Mouse (Mus musculus) heart, embryonic 13.5 days (tissue): ENCODE results near the gene LTO1. TPM values are rescaled to one million over a fixed set of nuclear protein-coding genes. Genes with fewer than 3 reads are reported as not detected.
A peak's percentile ranks its signal among the peaks of the same experiment; 100 is the strongest.
"Not testable (repeated sequence)": the region's sequence is repeated elsewhere in the genome, so short reads cannot be mapped to it uniquely, and the experiment has no call there.

Experiments used
- ATAC-seq: fragments of 200-750 bp; cut with Nextera tagmentation; 2 replicates; pipeline ENCODE4 v1.8.0; 2017; ENCODE audit warnings: moderate TSS enrichment; ENCODE audit not compliant: insufficient number of reproducible peaks, low FRiP score, low TSS enrichment; ENCODE audit errors: extremely low read depth
- H3K27ac ChIP-seq: fragments of 300-500 bp; sonication (generic); replicated peaks from 2 replicates; pipeline ENCODE4 v1.5.1; 2015; ENCODE audit warnings: moderate library complexity, mild to moderate bottlenecking, inconsistent platforms
- H3K27me3 ChIP-seq: fragments of 300-500 bp; sonication (generic); replicated peaks from 2 replicates; pipeline ENCODE4 v1.6.1; 2015; ENCODE audit warnings: mild to moderate bottlenecking, inconsistent platforms
- H3K36me3 ChIP-seq: fragments of 300-500 bp; sonication (generic); 2 replicates; pipeline ENCODE4 v1.6.1; 2015; ENCODE audit warnings: mild to moderate bottlenecking, inconsistent platforms
- H3K4me1 ChIP-seq: fragments of 300-500 bp; sonication (generic); 2 replicates; pipeline ENCODE4 v1.6.1; 2015; ENCODE audit warnings: inconsistent platforms
- H3K4me2 ChIP-seq: fragments of 300-500 bp; sonication (generic); 2 replicates; pipeline ENCODE4 v1.6.1; 2015; ENCODE audit warnings: inconsistent platforms, mild to moderate bottlenecking, moderate library complexity
- H3K4me3 ChIP-seq: fragments of 300-500 bp; sonication (generic); 2 replicates; pipeline ENCODE4 v1.5.1; 2015; ENCODE audit warnings: moderate library complexity, mild to moderate bottlenecking, inconsistent platforms
- H3K9ac ChIP-seq: fragments of 300-500 bp; sonication (generic); 2 replicates; pipeline ENCODE4 v1.6.1; 2015; ENCODE audit warnings: inconsistent platforms, mild to moderate bottlenecking, moderate library complexity
- H3K9me3 ChIP-seq: fragments of 300-500 bp; sonication (generic); 2 replicates; pipeline ENCODE4 v1.6.1; 2016; ENCODE audit warnings: inconsistent platforms
- WGBS: fragments of 180-500 bp; shearing (Covaris S2); methylation state at CpG from one replicate; pipeline ENCODE4 v1.1.7; 2015; ENCODE audit warnings: mixed read lengths; 5-methylcytosine and 5-hydroxymethylcytosine counted together
- polyA plus RNA-seq: library from polyadenylated mRNA; unstranded; fragments of >200 nt; fragmentation: Nextera tagmentation; extraction: Ambion mirVana; gene quantifications from 2 replicates; pipeline ENCODE4 v1.2.1, GENCODE M21; 2015

LTO1 gene
- polyA plus RNA-seq, 1 experiment from 2014 or later: 19.7 TPM

DNA sequence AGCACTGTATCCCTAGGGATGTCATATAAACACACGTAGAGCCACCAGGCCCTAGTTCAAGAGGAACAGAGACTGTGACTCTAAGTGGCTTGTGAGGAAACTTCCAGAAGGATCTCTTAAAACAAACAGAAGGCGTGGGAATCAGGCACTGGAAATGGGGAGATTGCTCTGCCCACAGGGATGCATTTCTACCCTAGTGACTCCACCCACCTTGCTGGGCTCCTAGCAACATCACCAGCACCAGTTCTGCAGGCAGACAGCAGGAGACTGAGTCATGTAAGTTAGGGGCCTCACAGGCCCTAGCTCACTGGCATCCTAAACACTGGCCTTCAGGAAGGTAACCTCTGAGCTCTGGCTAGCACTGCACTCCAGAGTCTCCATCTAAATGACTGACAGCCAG lies 23.0 kb upstream of the LTO1 start:
- ATAC-seq: no peak
- H3K9ac ChIP-seq: no peak overlapping the region
- H3K4me2 ChIP-seq: no peak overlapping the region
- H3K4me1 ChIP-seq: peaks cover 23% of the 10 kb centered on the region
- no peak overlapping the region for H3K4me3 ChIP-seq
- H3K27me3 ChIP-seq: peaks cover 91% of the 10 kb centered on the region
- no peaks in the 10 kb centered on the region for H3K36me3 ChIP-seq
- WGBS: 74% methylated on average over 2 of the region's 2 CpGs
- no peaks in the 10 kb centered on the region for H3K9me3 ChIP-seq
- no peak overlapping the region for H3K27ac ChIP-seq

DNA sequence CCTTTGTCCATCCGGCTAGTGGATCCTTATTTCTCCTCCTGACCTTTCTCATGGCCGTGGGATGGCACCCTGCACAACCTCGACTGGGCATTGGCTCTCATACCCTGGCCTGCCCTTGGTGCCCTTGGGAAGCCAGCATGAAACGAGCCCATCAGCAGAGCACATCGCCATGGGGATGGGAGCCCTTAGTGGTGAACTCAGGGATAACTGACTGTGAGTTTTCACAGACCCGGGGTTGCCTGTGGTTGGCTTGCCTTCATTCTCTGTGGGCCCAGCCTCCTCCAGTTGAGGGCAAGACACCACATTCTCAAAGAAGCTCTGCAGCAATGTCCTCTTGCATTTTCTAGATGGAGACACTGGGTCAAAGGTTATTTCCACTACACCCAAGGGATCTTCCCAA lies 22.6 kb upstream of the LTO1 start:
- Histone ChIP-seq H3K9me3 (no peaks in the 10 kb centered on the region), H3K36me3 (no peaks in the 10 kb centered on the region), H3K27me3 (peaks cover 91% of the 10 kb centered on the region), H3K9ac (no peak overlapping the region), H3K4me3 (no peak overlapping the region), H3K27ac (no peak overlapping the region), H3K4me2 (no peak overlapping the region), H3K4me1 (peaks cover 28% of the 10 kb centered on the region)
- no peak for ATAC-seq
- 51% methylated on average over 6 of the region's 6 CpGs for WGBS

DNA sequence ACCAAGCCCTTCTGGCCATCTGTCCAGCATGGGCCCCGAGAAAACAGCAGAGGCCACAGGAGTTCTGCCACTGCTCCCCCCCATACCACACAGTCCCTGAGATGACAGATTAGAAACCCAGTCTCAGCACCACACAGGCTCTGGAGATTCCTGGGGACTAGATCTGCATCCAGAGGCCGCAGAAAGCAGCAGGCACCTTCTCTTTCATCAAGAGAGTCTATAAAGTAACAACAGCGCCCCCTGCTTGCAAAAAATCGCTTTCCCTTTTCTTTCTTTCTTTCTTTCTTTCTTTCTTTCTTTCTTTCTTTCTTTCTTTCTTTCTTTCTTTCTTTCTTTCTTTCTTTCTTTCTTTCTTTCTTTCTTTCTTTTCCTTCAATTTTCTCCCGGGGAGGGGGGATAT lies 20.7 kb upstream of the LTO1 start:
- H3K9ac ChIP-seq: no peak overlapping the region
- no peak overlapping the region for H3K27ac ChIP-seq
- H3K4me3 ChIP-seq: no peak overlapping the region
- peaks cover 28% of the 10 kb centered on the region for H3K4me1 ChIP-seq
- H3K27me3 ChIP-seq: peaks cover 92% of the 10 kb centered on the region
- WGBS: 7% methylated on average over 5 of the region's 5 CpGs
- no peaks in the 10 kb centered on the region for H3K36me3 ChIP-seq
- no peak for ATAC-seq
- H3K9me3 ChIP-seq: no peaks in the 10 kb centered on the region
- peak overlapping the region; percentile 94 for H3K4me2 ChIP-seq

DNA sequence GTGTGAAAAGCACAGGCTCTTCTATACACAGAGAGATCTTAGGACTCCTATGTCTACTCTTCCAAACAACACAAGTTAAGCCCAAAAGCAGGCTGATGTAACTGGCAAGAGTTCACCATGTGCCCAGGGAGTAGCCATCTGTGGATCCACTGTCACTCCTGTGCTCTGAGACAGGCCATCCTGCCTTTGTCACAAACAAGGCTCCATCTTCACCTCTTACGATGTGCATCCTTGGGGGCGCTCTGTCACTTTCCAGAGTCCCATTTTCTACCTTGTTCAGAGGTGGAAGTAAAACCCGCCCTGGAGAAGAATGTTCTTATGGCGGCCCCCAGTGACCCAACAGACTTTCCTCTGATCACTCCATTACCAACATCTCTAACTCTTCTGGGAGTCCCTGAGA lies 20.2 kb upstream of the LTO1 start:
- peaks cover 28% of the 10 kb centered on the region for H3K4me1 ChIP-seq
- 4% methylated on average over 4 of the region's 4 CpGs for WGBS
- no peak overlapping the region for H3K27ac ChIP-seq
- no peaks in the 10 kb centered on the region for H3K9me3 ChIP-seq
- peak overlapping the region; percentile 58; the same call in 1 of the 2 replicates for H3K4me3 ChIP-seq
- H3K4me2 ChIP-seq: peak overlapping the region; percentile 94
- no peaks in the 10 kb centered on the region for H3K36me3 ChIP-seq
- no peak for ATAC-seq
- no peak overlapping the region for H3K9ac ChIP-seq
- peaks cover 92% of the 10 kb centered on the region for H3K27me3 ChIP-seq

DNA sequence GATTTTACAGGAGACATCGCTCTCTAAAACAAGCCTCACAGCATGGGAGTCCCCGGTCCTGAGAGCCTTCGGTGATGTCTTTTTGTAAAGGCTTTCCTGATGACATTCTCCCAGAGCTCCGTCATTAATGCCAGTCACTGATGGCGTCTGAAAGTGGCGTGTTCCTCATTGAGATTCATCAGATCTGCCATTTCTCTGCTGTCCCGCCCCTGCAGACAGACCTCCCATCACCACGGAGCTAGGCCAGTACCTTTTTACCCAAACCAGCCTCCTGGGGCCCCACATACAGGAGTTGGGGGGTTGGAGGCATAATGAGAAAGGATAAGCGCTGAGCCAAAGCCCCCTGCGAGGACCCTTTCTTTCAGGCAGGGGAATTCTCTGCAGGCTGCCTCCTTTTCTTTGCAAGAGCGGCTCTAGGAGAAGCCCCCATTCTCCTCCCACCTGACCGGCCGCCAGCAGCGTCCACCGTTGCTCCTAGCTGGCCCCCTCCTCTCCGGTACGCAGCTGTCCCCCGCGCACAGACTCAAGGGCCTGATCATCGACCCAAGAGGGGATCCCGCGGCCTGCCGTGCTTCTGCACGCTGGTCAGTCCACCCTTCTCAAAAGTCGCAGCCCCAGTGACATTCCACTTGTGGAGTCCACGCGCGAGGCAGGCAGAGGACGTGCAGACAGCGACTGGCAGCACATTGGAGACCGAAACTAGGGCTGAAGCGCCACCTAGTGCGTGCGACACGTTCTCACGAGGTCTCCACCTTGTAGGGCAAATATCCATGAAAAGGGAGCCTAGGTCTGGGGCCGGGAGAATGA lies 19.4 kb upstream of the LTO1 start:
- no peaks in the 10 kb centered on the region for H3K36me3 ChIP-seq
- peaks cover 92% of the 10 kb centered on the region for H3K27me3 ChIP-seq
- 2% methylated on average over 37 of the region's 37 CpGs for WGBS
- H3K9ac ChIP-seq: peak overlapping the region; percentile 77
- peak overlapping the region; percentile 58 for H3K4me3 ChIP-seq
- no peaks in the 10 kb centered on the region for H3K9me3 ChIP-seq
- peak overlapping the region; percentile 94 for H3K4me2 ChIP-seq
- peaks cover 28% of the 10 kb centered on the region for H3K4me1 ChIP-seq
- no peak overlapping the region for H3K27ac ChIP-seq
- no peak for ATAC-seq

DNA sequence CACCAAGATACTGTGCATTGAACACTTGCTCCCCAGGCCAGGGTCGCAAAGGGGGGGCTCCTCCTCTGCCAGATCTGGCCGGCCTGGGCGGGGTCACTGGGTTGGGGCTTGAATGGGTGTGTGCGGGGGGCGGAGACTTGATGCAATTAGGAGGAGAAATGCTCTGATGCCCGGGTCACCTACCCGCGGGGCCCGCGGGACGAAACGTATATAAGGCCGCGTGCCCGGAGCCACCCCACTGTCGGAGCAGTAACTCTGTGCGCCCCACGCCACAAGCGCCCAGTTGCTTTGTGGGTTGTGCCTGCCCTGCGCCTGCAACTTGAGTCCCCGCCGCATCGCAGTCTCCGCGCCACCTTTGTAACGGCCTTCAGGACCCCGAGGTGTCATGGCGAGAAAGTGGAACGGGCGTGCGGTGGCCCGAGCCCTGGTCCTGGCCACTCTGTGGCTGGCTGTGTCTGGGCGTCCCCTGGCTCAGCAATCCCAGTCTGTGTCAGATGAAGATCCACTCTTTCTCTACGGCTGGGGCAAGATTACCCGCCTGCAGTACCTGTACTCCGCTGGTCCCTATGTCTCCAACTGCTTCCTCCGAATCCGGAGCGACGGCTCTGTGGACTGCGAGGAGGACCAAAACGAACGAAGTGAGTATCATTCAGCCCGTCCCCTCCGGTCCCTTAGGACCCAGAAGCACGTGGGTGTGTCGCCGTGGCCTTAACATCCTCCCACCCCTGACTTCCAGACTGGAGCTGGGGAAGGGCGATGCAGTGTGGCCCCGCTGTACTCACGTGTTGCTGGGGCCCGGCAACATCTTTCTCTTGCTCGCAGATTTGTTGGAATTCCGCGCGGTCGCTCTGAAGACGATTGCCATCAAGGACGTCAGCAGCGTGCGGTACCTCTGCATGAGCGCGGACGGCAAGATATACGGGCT lies 18.3 kb upstream of the LTO1 start, which contains the start of gene Fgf15:
Fgf15 (plus strand) TSS at position 238 of the 925 bp plus-strand sequence.
- no peaks in the 10 kb centered on the region for H3K36me3 ChIP-seq
- H3K9ac ChIP-seq: peak within 1 kb of the TSS; percentile 77
- H3K4me3 ChIP-seq: peak within 1 kb of the TSS; percentile 58
- peaks cover 95% of the 10 kb centered on the region for H3K27me3 ChIP-seq
- H3K9me3 ChIP-seq: no peaks in the 10 kb centered on the region
- no peak for ATAC-seq
- peak within 1 kb of the TSS; percentile 94 for H3K4me2 ChIP-seq
- no peak within 1 kb of the TSS for H3K27ac ChIP-seq
- H3K4me1 ChIP-seq: peaks cover 28% of the 10 kb centered on the region
- under 1% methylated on average over 65 of the region's 65 CpGs for WGBS

DNA sequence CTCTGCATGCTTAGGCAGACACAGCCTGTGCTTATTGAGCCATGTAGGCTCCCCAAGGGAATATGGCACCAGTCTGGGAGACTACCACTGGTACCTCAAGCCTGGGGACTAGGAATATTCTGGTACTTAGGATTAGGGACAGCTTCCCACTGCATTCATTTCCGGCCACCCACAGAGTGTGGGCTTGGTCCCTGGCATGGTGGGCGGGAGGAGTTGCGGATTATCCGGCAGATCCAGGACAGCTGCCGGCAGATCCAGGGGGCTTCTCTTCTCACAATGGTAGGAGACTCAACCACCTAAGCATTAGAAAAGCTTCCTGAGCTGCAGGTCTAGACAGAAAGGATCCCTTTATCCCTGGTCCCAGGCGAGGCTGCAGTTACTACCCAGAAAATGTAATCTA lies 16.4 kb upstream of the LTO1 start:
- WGBS: 46% methylated on average over 6 of the region's 6 CpGs
- H3K4me2 ChIP-seq: no peak overlapping the region
- peaks cover 89% of the 10 kb centered on the region for H3K27me3 ChIP-seq
- H3K9ac ChIP-seq: no peak overlapping the region
- no peak for ATAC-seq
- H3K4me1 ChIP-seq: peaks cover 28% of the 10 kb centered on the region
- no peak overlapping the region for H3K4me3 ChIP-seq
- H3K36me3 ChIP-seq: no peaks in the 10 kb centered on the region
- no peak overlapping the region for H3K27ac ChIP-seq
- H3K9me3 ChIP-seq: no peaks in the 10 kb centered on the region

DNA sequence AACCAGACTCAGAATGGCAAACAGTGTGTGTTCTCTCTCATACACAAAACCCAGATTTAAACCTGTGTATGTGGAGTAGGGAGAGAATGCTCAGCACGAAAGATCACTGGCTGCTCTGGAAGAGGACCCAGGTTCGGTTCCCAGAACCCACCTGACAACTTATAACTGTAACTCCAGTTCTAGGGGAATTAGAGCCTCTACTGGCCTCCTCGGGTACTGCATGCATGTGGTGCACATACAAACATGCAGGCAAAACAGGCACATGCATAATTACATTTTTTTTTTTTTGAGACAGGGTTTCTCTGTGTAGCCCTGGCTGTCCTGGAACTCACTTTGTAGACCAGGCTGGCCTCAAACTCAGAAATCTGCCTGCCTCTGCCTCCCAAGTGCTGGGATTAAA lies 9.4 kb upstream of the LTO1 start:
- not testable (repeated sequence) for H3K9me3 ChIP-seq, ATAC-seq, H3K27ac ChIP-seq, H3K4me3 ChIP-seq, H3K36me3 ChIP-seq, H3K4me2 ChIP-seq, H3K9ac ChIP-seq
- Histone ChIP-seq H3K4me1 (peaks cover 12% of the 10 kb centered on the region), H3K27me3 (peaks cover 32% of the 10 kb centered on the region)
- WGBS: 85% methylated on average over 3 of the region's 3 CpGs

DNA sequence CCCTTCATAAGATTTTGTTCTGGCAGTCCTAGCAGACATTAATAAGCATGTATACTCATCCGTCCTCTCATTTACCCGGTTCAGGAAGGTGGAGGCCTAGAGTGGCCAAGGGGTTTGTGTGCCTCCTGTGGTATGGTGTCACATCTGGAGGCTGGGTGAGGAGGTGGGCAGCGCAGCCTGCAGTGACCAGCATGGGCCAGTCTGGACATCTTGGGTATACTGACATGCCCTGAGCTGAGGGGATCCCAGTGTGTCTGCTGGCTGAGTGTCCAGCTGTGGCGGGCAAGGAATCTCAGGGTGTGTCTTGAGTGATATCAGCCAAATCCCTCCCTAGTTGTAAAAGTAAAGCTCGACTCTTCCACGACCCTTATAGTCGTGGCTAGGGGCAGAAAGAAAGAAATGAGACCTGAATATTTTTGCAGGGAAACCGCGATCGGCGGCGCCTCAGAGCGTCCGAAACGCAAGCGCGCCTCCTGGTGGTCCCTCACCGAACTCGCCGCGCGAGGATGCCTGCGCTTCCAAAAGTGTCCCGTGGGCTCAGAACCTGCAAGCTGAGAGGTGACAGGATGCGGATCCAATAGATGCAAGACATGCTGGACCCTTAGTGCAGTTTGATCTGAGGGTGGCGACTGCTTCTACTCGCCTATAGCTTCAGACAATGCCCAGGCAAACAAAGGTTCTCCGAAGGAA lies 8.0 kb upstream of the LTO1 start:
- 10% methylated on average over 28 of the region's 28 CpGs for WGBS
- peak; percentile 20; the same call in 1 of the 2 replicates for ATAC-seq
- H3K4me1 ChIP-seq: peaks cover 12% of the 10 kb centered on the region
- H3K4me2 ChIP-seq: peak overlapping the region; percentile 56
- H3K27ac ChIP-seq: no peak overlapping the region
- peak overlapping the region; percentile 15; the same call in 1 of the 2 replicates for H3K4me3 ChIP-seq
- H3K27me3 ChIP-seq: peaks cover 19% of the 10 kb centered on the region
- H3K9ac ChIP-seq: peak overlapping the region; percentile 61; the same call in 1 of the 2 replicates
- H3K36me3 ChIP-seq: no peaks in the 10 kb centered on the region
- peaks cover 5% of the 10 kb centered on the region; the same call in 1 of the 2 replicates for H3K9me3 ChIP-seq

DNA sequence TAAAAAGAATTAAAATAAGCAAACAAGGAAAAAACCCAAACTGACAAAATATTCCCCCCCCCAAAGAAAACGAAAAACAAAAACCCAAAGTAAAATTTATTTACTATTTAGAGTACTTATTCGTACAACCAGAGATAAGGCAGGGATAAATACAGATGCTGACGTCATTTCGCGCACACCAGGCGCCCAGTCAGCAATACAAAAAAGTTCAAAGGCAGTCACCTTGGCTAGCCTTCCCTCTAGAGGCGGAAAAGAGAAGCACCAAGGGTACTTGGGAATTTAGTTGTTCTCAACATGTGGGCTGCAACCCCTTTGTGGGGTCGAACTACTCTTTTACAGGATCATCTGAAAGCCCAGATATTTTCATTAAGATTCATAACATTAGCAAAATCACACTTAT lies 7.1 kb upstream of the LTO1 start:
- H3K36me3 ChIP-seq: no peaks in the 10 kb centered on the region
- peaks cover 11% of the 10 kb centered on the region for H3K27me3 ChIP-seq
- ATAC-seq: no peak
- peaks cover 5% of the 10 kb centered on the region; the same call in 1 of the 2 replicates for H3K9me3 ChIP-seq
- H3K4me2 ChIP-seq: peak overlapping the region; percentile 56; the same call in 1 of the 2 replicates
- H3K4me1 ChIP-seq: peaks cover 12% of the 10 kb centered on the region
- H3K9ac ChIP-seq: no peak overlapping the region
- H3K27ac ChIP-seq: no peak overlapping the region
- H3K4me3 ChIP-seq: no peak overlapping the region
- WGBS: 7% methylated on average over 8 of the region's 8 CpGs

DNA sequence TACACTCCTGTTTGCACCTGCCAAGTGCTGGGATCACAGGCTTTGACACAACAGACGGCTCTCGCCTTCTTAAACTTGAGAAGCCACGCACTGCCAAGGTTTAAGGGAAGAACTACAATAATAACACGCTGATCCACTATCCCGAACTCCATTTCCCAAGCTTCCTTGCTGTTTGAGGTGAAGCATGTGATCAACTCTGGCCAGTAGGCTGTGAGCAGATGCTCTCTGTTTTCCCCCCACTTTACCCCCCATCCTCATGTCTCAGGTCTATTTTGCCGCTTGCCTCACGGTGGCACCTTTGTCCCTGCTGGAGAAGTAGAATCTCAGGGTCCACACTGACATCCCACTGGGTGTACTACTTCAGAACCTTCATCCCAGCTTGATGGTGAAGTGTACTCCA lies 6.2 kb upstream of the LTO1 start:
- Histone ChIP-seq H3K4me1 (peaks cover 12% of the 10 kb centered on the region), H3K27ac (no peak overlapping the region), H3K4me3 (no peak overlapping the region), H3K9me3 (peaks cover 5% of the 10 kb centered on the region; the same call in 1 of the 2 replicates), H3K4me2 (peak overlapping the region; percentile 26; the same call in 1 of the 2 replicates), H3K36me3 (no peaks in the 10 kb centered on the region), H3K27me3 (peaks cover 8% of the 10 kb centered on the region), H3K9ac (no peak overlapping the region)
- ATAC-seq: no peak
- 28% methylated on average over 7 of the region's 7 CpGs for WGBS
